Mouse (Mus musculus) embryo, embryonic 9.5 days (tissue): Measurements from ENCODE around the gene Lrrtm4.
A peak's percentile ranks its signal among the peaks of the same experiment; 100 is the strongest.

Experiments used
- DNase-seq: peaks from one replicate; pipeline ENCODE4 v3.0.0-alpha.2; 2017; ENCODE audit errors: extremely low spot score

The Lrrtm4 gene

GRCm38 (mm10) chr6:80328391-80328790, 309.7 kb downstream of the Lrrtm4 start:
- DNase-seq: no peak

- DNase-seq: no peak
Measured at GRCm38 (mm10) chr6:80331751-80332150, 313.1 kb downstream of the Lrrtm4 start.

GRCm38 (mm10) chr6:80352307-80352706, 333.6 kb downstream of the Lrrtm4 start:
- no peak for DNase-seq

GRCm38 (mm10) chr6:80357092-80357491, 338.4 kb downstream of the Lrrtm4 start:
- no peak for DNase-seq

GRCm38 (mm10) chr6:80363593-80363992, 344.9 kb downstream of the Lrrtm4 start:
- DNase-seq: no peak

GRCm38 (mm10) chr6:80366532-80366931, 347.9 kb downstream of the Lrrtm4 start:
- no peak for DNase-seq

GRCm38 (mm10) chr6:80389571-80389970, 370.9 kb downstream of the Lrrtm4 start:
- peak; percentile 11 for DNase-seq

- no peak for DNase-seq
Measured at GRCm38 (mm10) chr6:80406757-80407156, 388.1 kb downstream of the Lrrtm4 start.

GRCm38 (mm10) chr6:80440135-80440534, 421.5 kb downstream of the Lrrtm4 start:
- no peak for DNase-seq

GRCm38 (mm10) chr6:80470546-80470945, 451.9 kb downstream of the Lrrtm4 start:
- no peak for DNase-seq

- no peak for DNase-seq
Measured at GRCm38 (mm10) chr6:80476153-80476552, 457.5 kb downstream of the Lrrtm4 start.

GRCm38 (mm10) chr6:80545017-80545416, 526.3 kb downstream of the Lrrtm4 start:
- no peak for DNase-seq

GRCm38 (mm10) chr6:80549907-80550306, 531.2 kb downstream of the Lrrtm4 start:
- no peak for DNase-seq

GRCm38 (mm10) chr6:80553398-80553797, 534.7 kb downstream of the Lrrtm4 start:
- no peak for DNase-seq

GRCm38 (mm10) chr6:80554991-80555390, 536.3 kb downstream of the Lrrtm4 start:
- DNase-seq: no peak

- no peak for DNase-seq
Measured at GRCm38 (mm10) chr6:80577227-80577626, 558.5 kb downstream of the Lrrtm4 start.

- no peak for DNase-seq
Measured at GRCm38 (mm10) chr6:80582225-80582624, 563.5 kb downstream of the Lrrtm4 start.

GRCm38 (mm10) chr6:80589776-80590175, 571.1 kb downstream of the Lrrtm4 start:
- DNase-seq: no peak

- no peak for DNase-seq
Measured at GRCm38 (mm10) chr6:80619508-80619907, 600.8 kb downstream of the Lrrtm4 start.

GRCm38 (mm10) chr6:80622676-80623334, 604.1 kb downstream of the Lrrtm4 start:
- DNase-seq: no peak

GRCm38 (mm10) chr6:80625509-80625908, 606.8 kb downstream of the Lrrtm4 start:
- DNase-seq: no peak

GRCm38 (mm10) chr6:80662729-80663128, 644.1 kb downstream of the Lrrtm4 start:
- DNase-seq: no peak

GRCm38 (mm10) chr6:80664039-80664438, 645.4 kb downstream of the Lrrtm4 start:
- no peak for DNase-seq

GRCm38 (mm10) chr6:80704183-80704582, 685.5 kb downstream of the Lrrtm4 start:
- no peak for DNase-seq
